Mouse (Mus musculus) kidney, embryonic 14.5 days (tissue): ENCODE measurements around the gene Rtn4. TPM values are rescaled to one million over a fixed set of nuclear protein-coding genes. Genes with fewer than 3 reads are reported as not detected.

Experiments used
- ATAC-seq: fragments of 200-750 bp; cut with Nextera tagmentation; 2 replicates; pipeline ENCODE4 v1.8.0; 2017; ENCODE audit warnings: moderate number of reproducible peaks, mild to moderate bottlenecking, moderate TSS enrichment, moderate library complexity; ENCODE audit not compliant: low FRiP score, low TSS enrichment
- H3K27ac ChIP-seq: fragments of 300-500 bp; sonication (generic); 2 replicates; pipeline ENCODE4 v1.5.1; 2014; ENCODE audit warnings: low read depth, mild to moderate bottlenecking, low read length, moderate library complexity, mixed read lengths
- H3K27me3 ChIP-seq: fragments of 300-500 bp; sonication (generic); 2 replicates; pipeline ENCODE4 v1.6.1; 2014; ENCODE audit warnings: mild to moderate bottlenecking, low read length; ENCODE audit not compliant: control insufficient read depth, insufficient read depth
- H3K36me3 ChIP-seq: fragments of 300-500 bp; sonication (generic); 2 replicates; pipeline ENCODE4 v1.6.1; 2014; ENCODE audit warnings: low read length, mixed read lengths; ENCODE audit not compliant: control insufficient read depth, insufficient read depth
- H3K4me1 ChIP-seq: fragments of 300-500 bp; sonication (generic); 2 replicates; pipeline ENCODE4 v1.6.1; 2014; ENCODE audit warnings: low read length, mixed read lengths; ENCODE audit not compliant: control insufficient read depth, insufficient read depth
- H3K4me2 ChIP-seq: fragments of 300-500 bp; sonication (generic); replicated peaks from 2 replicates; pipeline ENCODE4 v1.6.1; 2014; ENCODE audit warnings: low read depth, mild to moderate bottlenecking, low read length
- H3K4me3 ChIP-seq: fragments of 300-500 bp; sonication (generic); 2 replicates; pipeline ENCODE4 v1.5.1; 2014; ENCODE audit warnings: mild to moderate bottlenecking, low read length
- H3K9ac ChIP-seq: fragments of 300-500 bp; sonication (generic); 2 replicates; pipeline ENCODE4 v1.6.1; 2014; ENCODE audit warnings: low read depth, mild to moderate bottlenecking, low read length, moderate library complexity
- H3K9me3 ChIP-seq: fragments of 300-500 bp; sonication (generic); 2 replicates; pipeline ENCODE4 v1.6.1; 2016; ENCODE audit warnings: low read length; ENCODE audit not compliant: control insufficient read depth
- whole genome bisulfite sequencing: fragments of 180-500 bp; shearing (Covaris S2); extraction: QIAGEN DNeasy Blood & Tissue Kit; methylation state at CpG from one replicate; pipeline ENCODE4 v1.1.7; 2014; 5-methylcytosine and 5-hydroxymethylcytosine counted together
- polyA plus RNA-seq: library from polyadenylated mRNA; unstranded; fragments of >200 nt; fragmentation: Nextera tagmentation; extraction: Ambion mirVana; gene quantifications from 2 replicates; pipeline ENCODE4 v1.2.1, GENCODE M21; 2014

Rtn4 gene
- polyA plus RNA-seq, 1 experiment from 2014 or later, result 42.2 TPM

DNA sequence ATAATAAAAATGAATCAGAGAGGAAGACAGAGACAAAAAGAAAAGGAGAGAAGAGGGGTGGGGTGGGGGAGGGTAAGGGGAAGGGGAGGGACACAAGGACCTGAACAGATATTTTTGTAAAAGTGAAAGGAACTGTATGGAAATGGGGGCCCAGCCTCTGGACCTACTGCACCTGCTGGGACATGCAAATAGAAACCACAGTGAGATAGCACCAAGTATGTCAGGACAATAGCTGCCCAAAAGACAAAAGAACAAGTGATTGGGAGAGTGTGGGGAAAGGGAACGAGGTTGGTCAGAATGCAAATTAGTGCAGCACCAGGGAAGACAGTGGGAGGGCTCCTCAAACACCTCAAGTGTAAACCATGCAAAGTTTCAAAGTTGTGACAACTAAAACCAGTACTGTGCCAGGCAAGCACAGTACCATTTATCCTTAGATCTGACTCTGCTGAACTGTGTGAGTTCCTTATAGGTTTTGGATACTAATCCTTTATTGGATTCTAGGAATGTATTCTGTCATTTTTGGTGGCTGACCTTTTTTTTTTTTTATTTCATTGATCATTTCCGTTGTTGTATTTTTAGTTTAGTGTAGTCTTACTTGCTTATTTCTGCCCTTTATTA, 86.8 kb downstream of the Rtn4 start:
- H3K4me2 ChIP-seq, result no peak overlapping the region
- no peak overlapping the region for H3K27ac ChIP-seq
- no peak overlapping the region for H3K4me3 ChIP-seq
- H3K27me3 ChIP-seq, result no peaks in the 10 kb centered on the region
- no peaks in the 10 kb centered on the region for H3K4me1 ChIP-seq
- H3K9me3 ChIP-seq, result no peaks in the 10 kb centered on the region
- no peak overlapping the region for H3K9ac ChIP-seq
- WGBS, result 49% methylated on average over 2 of the region's 2 CpGs
- H3K36me3 ChIP-seq, result no peaks in the 10 kb centered on the region
- no peak for ATAC-seq

DNA sequence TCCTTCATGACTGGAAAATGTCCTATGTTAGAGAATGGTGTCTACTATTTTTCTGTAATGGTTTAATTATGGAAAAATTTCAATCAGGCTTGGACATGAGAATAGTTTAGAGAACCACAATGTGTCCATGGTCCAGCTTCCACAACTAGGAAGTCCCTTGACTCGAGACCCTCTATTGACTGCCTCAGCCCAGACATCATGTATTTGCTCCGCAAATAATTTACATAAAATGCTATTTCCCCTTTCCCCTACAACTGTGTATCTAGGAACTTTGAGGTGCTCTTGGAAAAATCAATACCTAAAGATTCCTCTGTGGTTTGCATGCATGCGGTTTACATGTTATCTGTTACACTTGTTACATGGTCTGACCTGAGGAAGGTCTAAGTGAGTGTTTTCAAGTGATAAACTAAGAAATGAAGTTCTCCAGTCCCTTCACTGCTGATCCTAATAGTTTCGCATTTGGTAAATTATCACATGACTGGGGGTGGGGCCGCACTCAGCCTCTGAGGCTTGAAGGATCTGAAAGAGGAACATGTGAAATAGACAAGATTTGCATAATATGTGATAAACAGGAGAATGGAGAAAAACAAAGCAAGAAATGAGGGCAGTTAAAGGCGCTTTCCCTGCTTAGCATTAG, 94.0 kb downstream of the Rtn4 start:
- ATAC-seq, result no peak
- no peaks in the 10 kb centered on the region for H3K4me1 ChIP-seq
- no peaks in the 10 kb centered on the region for H3K27me3 ChIP-seq
- no peaks in the 10 kb centered on the region for H3K9me3 ChIP-seq
- H3K4me3 ChIP-seq, result no peak overlapping the region
- 90% methylated on average over 6 of the region's 6 CpGs for WGBS
- no peaks in the 10 kb centered on the region for H3K36me3 ChIP-seq
- no peak overlapping the region for H3K4me2 ChIP-seq
- no peak overlapping the region for H3K9ac ChIP-seq
- no peak overlapping the region for H3K27ac ChIP-seq

DNA sequence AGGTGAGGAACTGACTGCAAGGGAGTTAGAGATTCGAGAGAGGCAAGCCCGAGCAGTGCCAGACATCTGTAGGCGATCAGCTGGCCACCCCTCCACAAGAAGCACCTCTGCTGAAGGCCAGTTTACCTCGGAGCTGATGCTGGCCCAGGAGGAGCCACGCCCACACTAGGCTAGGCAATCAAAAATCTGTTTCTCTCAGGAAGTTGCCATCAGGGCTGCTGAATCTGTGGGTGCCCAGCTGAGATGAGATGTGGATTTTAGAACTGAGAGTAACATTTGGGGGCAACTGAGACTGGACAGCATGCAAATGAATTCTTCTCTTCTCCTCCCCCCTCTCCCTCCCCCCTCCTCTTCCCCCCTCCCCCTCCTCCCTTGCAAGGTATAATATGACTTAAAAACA, 94.7 kb downstream of the Rtn4 start:
- H3K9me3 ChIP-seq, result no peaks in the 10 kb centered on the region
- no peak for ATAC-seq
- H3K9ac ChIP-seq, result no peak overlapping the region
- no peak overlapping the region for H3K27ac ChIP-seq
- no peaks in the 10 kb centered on the region for H3K4me1 ChIP-seq
- H3K36me3 ChIP-seq, result no peaks in the 10 kb centered on the region
- no peaks in the 10 kb centered on the region for H3K27me3 ChIP-seq
- WGBS, result 15% methylated on average over 5 of the region's 5 CpGs
- H3K4me3 ChIP-seq, result no peak overlapping the region
- H3K4me2 ChIP-seq, result no peak overlapping the region

DNA sequence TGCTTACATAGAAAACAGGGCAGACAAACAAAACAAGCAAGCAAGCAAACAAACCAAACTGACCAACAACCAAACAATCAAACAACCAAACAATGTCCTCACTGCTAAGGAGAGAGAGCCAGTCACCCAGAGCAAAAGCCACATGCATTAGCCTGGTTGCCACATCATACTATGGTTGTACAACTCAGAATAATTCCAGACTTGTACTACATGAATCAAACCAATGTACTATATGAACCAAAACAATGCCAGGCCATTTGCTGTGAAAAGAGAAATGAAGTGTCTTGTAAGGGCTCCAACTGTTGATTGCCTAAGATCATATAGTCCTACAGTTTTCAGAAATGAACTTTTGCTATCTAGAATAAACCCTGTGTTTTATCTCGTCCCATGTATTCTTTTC, 95.8 kb downstream of the Rtn4 start:
- 66% methylated on average over 1 of the region's 1 CpGs for WGBS
- Histone ChIP-seq H3K4me3 (no peak overlapping the region), H3K4me2 (no peak overlapping the region), H3K4me1 (no peaks in the 10 kb centered on the region), H3K36me3 (no peaks in the 10 kb centered on the region), H3K27me3 (no peaks in the 10 kb centered on the region), H3K9me3 (no peaks in the 10 kb centered on the region), H3K27ac (no peak overlapping the region), H3K9ac (no peak overlapping the region)
- no peak for ATAC-seq

DNA sequence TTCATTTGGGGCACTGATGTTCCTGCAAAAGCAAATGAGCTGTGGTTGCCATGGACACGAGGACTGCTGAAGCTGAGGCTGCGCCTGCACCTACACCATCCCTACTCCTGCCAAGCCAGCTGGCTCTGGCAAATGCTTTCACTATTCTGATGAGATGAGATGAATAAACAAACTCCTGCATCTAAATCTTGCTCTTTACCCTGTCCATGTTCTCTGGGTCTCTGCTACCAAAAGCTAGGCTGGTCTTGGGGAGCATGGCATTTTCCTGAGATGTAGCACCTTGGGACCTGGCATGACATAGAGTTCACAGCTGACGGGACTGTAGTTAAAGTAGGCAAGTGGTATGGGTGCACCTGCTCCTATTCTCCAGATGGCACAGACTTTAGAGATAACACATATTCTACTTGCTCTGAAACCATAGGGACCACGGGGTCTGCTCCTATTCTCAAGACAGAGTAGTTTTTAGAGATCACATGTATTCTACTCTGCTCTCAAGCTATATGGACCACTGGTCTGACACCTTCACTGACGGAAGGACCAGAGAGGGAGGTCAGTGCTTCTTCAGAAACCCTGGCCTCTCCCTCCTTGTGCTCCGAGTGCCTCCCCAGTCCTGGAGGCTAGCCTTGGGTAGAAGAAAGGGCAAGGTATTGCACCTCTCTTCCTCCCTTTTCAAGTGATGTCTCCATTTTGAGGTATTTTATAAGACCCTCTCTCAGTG, 96.3 kb downstream of the Rtn4 start:
- H3K4me2 ChIP-seq, result no peak overlapping the region
- no peaks in the 10 kb centered on the region for H3K4me1 ChIP-seq
- 80% methylated on average over 6 of the region's 6 CpGs for WGBS
- no peak overlapping the region for H3K9ac ChIP-seq
- ATAC-seq, result no peak
- no peaks in the 10 kb centered on the region for H3K36me3 ChIP-seq
- no peaks in the 10 kb centered on the region for H3K27me3 ChIP-seq
- H3K9me3 ChIP-seq, result no peaks in the 10 kb centered on the region
- no peak overlapping the region for H3K4me3 ChIP-seq
- no peak overlapping the region for H3K27ac ChIP-seq

DNA sequence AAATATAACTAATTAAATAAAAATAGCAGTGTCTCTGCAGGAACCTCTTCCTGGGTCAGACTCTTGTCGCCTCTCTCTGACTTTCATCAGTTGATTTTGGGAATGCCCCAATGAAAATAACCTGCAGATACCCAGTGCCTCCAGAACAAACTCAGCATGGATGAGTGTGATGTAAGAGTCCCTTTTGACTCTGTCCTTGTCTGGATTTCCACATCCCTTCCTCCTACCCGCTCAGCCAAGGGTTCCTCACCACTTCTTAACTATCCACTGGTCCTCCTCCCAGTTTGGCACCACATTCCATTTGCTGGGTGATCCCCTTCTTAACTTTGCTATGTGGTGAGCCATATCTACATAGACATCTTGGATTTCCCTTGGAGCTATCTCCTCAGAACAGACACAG, 98.0 kb downstream of the Rtn4 start:
- Histone ChIP-seq H3K4me1 (no peaks in the 10 kb centered on the region), H3K9ac (no peak overlapping the region), H3K27me3 (no peaks in the 10 kb centered on the region), H3K9me3 (no peaks in the 10 kb centered on the region), H3K4me3 (no peak overlapping the region), H3K36me3 (no peaks in the 10 kb centered on the region), H3K4me2 (no peak overlapping the region), H3K27ac (no peak overlapping the region)
- WGBS, result 83% methylated on average over 2 of the region's 2 CpGs
- ATAC-seq, result no peak

Other genes starting within 250 kb of the Rtn4 start
- 36.0 and 41.2 TPM in 2 replicates for gene Prorsd1, start 177.9 kb upstream of the Rtn4 start, polyA plus RNA-seq
- gene Mtif2, start 166.5 kb upstream of the Rtn4 start, polyA plus RNA-seq, result 45.5 and 48.7 TPM in 2 replicates
- gene Clhc1, start 145.0 kb upstream of the Rtn4 start, polyA plus RNA-seq, result 0.27 and 0.53 TPM in 2 replicates
- gene Rps27a, start 144.8 kb upstream of the Rtn4 start, polyA plus RNA-seq, result 1,394 and 1,989 TPM in 2 replicates
- 0.06 and 0.08 TPM in 2 replicates for gene 4931440F15Rik, start 132.7 kb downstream of the Rtn4 start, polyA plus RNA-seq